Mouse (Mus musculus) ovary, postnatal 14 days (tissue): ENCODE data around the gene Adk.

Source experiments
- DNase-seq: peaks from one replicate; pipeline ENCODE4 v3.0.0; 2022; ENCODE audit warnings: low spot score

Adk gene

DNA sequence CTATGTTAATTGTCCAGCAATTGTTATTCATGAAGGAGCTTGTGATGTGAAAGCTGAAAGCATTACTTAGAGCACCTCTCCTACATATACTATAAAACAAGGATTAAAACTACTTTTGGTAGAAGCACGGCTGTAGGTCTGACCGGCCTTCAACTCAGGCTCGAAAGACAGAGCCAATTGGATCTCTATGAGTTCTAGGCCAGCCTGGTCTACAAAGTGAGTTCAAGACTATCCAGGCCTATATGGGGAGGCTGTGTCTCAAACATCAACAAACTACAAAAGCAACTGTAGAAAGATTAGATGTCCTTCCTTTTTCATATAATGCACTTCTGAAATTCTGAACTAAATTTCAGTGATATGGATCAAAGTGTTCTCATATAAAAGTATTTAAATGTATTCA lies 113.7 kb downstream of the Adk start:
- no peak for DNase-seq

DNA sequence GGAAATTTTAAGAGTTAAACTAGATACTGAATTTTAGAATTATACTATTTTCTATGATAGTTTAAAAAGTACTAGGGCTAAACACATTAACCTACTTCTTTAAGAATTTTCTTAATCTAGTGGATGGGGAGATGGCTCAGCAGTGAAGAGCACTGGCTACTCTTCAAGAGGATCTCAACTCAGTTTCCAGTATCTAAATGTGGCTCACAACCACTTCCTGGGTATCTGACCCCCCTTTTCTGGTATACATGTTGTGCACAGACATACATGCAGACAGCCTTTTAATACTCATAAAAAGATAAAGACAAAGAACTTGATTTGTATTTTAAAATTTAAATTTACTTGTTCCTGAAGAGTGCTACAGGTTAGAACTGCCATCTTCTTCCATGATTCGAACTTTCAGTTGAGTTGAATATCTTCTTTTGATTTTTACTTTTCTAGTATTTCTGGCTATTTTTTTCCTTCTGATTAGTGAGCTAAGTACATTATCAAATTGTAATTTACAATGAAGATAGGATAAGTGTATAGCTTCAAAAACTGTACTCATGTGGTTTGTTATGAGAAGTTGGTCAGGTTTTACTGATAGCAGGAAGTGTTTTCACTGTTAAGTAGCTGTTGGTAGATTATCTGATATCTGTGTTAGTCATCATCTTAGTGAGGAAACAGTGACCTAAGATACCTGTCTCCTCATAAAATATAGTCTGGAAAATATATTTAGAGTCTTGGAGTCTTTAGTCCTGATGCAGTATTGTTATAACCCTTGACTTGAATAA lies 121.8 kb downstream of the Adk start:
- no peak for DNase-seq

DNA sequence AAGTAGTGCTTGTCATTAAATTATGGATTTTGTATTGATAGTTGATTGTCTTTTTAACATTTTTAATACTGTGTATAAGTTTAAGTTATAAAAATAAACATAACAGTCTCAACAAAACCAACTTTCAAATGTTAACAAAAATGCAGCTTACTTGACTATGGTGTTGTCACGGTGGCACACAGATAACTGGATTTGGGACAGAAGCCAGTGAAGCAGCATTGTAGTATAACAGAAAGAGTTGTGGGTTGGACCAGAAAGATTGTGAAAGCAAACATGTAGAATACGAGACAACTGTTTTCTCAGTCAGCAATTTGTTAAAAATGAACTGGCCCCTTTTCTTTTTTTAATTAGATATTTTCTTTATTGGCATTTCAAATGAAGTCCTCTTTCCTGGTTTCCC lies 122.4 kb downstream of the Adk start:
- no peak for DNase-seq

DNA sequence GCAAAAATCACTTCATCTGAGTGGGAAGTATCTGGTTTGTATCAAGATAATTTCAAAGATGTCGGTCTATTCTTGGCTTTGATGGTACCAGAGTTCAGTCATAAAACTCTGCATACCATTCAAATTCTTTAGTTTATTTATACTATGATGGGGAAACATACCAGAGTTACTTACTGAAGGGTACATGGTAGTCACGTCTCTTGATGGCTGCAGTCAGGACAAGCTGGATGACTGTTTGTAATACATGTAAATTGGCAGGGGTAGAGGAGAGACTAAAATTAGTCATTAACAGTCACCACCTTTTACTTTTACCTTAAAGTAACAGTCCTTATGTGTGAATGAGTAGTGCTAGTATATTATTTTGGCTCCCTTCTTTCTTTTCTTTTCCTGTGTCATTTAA lies 125.4 kb downstream of the Adk start:
- DNase-seq: no peak

DNA sequence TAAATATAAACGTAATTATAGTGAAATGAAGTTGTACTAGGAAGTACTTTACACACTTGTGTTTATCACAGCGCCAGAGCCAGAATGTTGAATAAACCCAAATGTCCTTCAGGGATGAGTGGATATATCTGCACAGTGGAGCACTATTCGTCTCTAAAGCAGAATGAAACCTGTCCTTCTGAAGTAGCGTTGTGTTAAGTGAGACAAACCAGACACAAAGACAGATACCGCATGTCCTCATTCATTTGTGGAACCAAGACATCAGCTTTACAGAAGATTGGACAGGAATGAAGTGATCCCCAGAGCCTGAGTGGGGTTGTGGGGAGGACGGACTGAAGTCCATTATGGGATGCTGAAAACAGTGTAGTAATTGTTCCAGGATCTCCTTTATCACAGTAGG lies 126.0 kb downstream of the Adk start:
- no peak for DNase-seq

DNA sequence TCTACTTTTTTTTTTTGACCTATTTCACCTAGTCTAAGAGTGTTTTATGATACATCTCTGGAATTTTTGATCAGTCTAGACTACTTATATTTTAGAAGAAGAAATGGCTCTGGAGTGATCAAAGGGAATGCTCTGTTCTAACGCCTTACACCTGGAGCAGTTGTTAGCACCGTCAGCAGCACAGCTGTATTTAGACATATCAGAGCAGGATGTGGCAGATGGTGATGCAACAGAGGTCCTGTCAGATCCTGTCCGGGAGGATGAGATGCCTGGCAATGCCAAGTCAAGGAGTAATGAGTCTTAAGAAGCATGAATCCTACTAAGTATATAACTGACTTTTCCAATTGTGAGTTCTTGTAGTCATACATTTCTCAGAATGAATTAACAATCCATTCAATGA lies 128.7 kb downstream of the Adk start:
- DNase-seq: no peak

- no peak for DNase-seq
Observed at GRCm38 (mm10) chr14:21191966-21192365, 139.6 kb downstream of the Adk start.

GRCm38 (mm10) chr14:21192749-21193148 lies 140.4 kb downstream of the Adk start:
- no peak for DNase-seq

DNA sequence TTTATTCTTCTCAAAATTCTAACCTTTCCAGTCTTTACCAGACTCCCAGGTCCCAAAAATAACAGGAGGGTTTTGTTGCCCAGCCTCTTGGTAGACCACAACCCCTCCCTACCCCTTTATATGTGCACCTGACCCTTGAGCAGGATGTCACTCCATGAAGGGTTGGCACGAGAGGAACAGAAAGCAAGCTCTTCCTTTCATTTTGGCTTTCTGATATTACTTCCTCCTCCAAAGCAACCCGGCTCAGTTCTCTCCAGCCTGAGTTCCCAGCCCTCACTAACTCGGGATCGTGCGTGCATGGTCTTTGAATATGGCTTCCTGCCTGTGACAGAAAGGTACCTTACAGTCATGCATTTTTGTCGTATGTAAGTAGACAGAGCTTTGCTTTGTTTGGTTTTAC lies 142.0 kb downstream of the Adk start:
- DNase-seq: no peak

- no peak for DNase-seq
Observed at GRCm38 (mm10) chr14:21200850-21201249, 148.5 kb downstream of the Adk start.

DNA sequence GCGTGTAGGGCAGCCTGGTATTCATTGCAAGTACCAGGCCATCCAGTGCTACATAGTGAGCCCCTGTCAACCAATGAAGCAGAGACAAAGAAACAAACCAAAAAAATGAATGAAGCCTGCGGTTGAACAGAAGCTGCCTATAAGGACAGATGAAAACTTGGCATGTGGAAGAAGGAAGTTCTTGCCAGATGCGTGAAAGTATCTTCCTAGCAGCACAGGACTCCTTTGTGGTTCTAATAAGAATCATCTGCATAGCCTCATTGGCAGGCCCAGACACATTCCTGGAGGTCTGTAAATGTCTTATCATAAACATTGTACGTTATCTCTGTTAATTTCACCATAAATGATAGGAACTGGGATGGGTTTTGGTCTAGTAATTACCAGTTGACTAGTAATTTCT lies 154.1 kb downstream of the Adk start:
- DNase-seq: no peak

GRCm38 (mm10) chr14:21221574-21222138 lies 169.3 kb downstream of the Adk start:
- DNase-seq: no peak

GRCm38 (mm10) chr14:21222206-21222605 lies 169.8 kb downstream of the Adk start:
- DNase-seq: no peak

GRCm38 (mm10) chr14:21223456-21223855 lies 171.1 kb downstream of the Adk start:
- no peak for DNase-seq

DNA sequence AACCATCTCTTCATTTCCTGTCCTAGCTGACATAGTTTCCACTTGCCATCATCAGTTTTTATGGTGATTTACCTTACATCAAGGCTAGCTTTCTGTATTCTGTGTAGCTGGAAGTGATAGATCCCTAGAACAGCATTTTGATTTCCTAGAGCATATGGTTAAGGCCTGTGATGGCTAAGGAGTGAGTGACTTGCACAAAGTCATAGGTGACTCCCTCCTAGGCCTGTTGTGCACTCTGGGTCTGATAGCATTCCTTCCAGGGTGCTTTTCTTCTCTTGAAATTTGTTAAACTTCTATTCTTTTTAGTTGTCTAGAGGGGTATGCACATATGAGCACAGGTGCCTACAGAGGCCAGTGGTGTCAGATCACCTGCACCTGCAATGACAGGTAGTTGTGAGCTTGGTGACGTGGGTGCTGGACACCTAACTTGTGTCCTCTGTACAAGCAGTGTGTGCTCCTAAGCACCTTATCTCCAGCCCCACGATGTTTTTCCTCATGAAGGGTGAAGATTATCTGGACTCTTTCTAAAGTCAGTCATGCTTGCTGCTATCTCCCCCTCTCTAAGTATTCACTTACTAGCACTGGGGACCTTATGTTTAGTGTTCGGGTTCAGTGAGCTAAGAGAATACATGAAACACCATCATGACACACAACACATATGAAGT lies 171.7 kb downstream of the Adk start:
- DNase-seq: no peak

DNA sequence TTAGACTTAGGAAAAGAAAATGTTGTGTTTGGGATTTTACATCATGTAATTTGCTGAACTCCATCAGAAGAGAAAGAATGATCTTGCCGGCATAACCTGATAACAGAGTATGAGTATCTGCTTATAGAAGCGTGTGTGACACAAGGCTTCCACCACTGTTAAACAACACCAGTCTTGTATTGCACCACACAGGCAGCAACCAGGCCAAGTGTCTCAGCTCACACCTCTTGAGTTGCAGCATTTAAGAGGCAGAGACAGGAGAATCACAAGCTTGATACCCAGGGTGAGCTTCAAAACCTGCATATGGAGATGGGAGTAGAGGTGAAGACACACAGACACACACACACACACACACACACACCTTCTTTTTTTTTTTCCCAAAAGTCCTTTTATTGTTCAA lies 184.7 kb downstream of the Adk start:
- DNase-seq: no peak

GRCm38 (mm10) chr14:21241105-21241504 lies 188.7 kb downstream of the Adk start:
- no peak for DNase-seq

DNA sequence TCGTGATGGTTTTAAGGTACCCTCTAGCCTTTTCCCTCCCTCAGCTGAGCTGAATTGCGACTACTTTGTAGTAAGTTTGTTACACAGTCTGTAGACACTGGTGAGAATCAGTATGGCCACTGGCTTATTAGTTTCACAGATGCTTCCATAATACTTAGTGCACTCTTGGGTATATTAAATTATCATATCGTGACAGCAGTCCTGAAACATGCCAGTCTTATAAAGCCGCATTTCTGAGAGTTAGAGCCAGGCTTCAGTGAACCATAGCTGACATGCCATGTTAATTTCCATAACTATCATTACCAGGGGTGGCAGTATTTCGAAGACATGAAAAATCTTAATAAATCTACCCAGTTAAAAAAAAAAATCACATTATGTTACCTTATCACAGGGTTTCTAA lies 199.0 kb downstream of the Adk start:
- no peak for DNase-seq

GRCm38 (mm10) chr14:21252326-21252886 lies 200.0 kb downstream of the Adk start:
- DNase-seq: peak; percentile 4

DNA sequence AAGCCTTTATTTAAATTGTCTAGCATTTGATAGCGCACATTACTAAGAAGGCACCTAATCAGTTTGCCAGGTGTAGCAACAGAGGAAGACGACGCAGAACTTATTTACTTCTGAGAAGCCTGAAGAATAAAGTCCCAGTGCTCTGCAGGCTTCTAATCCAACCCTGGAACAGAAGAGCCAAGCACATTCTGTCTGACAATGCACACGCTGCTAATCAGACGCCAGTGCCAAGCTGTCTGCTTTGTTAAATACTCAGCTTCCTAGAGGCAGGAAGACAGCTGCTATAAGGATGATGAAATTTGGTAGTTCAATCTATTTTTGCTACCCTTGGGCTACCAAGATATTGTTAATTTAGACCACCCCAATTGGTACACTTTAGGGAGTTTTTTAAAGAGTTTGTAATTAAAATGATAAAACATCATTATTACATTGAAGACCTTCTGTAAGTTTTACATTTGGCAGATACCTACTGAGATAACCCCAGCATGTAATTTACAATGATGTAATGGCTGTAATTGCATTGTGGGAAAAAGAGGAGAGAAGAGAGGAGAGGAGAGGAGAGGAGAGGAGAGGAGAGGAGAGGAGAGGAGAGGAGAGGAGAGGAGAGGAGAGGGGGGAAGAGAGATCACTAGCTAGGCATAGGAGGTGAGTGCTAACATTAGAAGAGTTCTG lies 201.1 kb downstream of the Adk start:
- DNase-seq: no peak

DNA sequence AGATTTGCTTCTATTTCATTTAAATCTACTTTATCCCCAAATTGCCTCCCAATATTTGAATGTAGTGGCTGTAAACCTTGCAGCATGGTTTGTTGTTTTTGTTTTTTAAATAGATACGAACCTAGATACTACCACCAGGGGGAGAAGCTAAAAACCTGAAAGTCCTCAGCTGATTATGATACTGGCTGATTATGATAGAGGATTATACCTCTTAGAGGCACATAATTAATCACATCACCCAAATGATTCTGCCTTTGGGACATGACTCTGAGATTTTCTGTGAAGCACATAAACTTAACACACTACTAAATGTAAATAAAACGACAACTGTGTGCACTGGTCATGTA lies 201.6 kb downstream of the Adk start:
- DNase-seq: no peak

GRCm38 (mm10) chr14:21268229-21268628 lies 215.9 kb downstream of the Adk start:
- DNase-seq: no peak

DNA sequence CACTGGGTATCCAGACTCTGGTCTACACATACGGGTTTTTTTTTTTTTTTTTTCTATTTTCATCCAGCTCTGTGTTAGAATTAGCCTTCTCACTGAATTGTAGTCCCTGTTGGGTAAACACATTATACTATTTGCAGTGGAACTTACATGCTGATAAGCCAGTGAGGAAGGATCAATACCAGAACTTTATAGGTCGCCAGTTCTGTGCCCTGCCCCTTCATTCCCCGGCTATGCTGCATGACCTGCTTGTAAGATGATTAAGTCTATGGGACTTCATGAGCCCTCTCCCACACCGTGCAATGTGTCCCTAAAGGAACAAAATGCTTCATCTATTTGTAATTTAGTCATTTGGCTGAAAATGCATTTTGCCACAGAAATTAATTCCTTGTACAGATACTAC lies 219.1 kb downstream of the Adk start:
- DNase-seq: no peak
